Mouse (Mus musculus): ENCODE results near the gene Col4a6. TPM values are rescaled to one million over a fixed set of nuclear protein-coding genes. Genes with fewer than 3 reads are reported as not detected.

Col4a6 gene
- polyA plus RNA-seq, 1 experiment, result 1.5 TPM

DNA sequence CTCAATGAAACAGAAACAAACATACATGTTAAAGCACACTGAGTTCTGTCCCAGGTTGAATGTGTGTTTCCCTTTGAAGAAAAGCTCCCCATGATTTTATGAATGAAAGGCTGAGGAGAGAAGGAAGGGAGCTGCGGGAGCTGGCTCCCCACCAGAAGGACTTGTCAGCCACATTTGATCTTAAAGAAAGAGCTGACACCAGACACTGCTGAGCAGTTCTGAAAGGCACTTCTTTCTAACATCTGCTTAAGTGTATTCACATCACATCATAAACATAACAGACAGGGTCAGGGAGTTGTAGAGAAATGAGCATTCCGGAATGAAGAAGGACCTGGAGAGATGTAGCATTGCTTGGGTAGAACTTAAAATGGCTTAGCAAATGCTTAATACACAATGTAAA lies 132.5 kb downstream of the Col4a6 start:
- Histone ChIP-seq H3K4me3 (ENCODE audit: control insufficient read depth, low read depth, low read length) (no peak overlapping the region), H3K27me3 (ENCODE audit: control insufficient read depth, insufficient read depth, low read length) (no peaks in the 10 kb centered on the region), H3K36me3 (ENCODE audit: control insufficient read depth, insufficient read depth, low read length) (no peaks in the 10 kb centered on the region), H3K27ac (ENCODE audit: control insufficient read depth, insufficient read depth, low read depth, low read length) (no peak overlapping the region), H3K4me1 (ENCODE audit: control insufficient read depth, insufficient read depth, low read length) (no peaks in the 10 kb centered on the region)
- TF ChIP-seq CTCF (IDR thresholded peaks at IDR 0.05; ENCODE audit: control insufficient read depth, insufficient read depth, insufficient replicate concordance, low read depth, low read length) (no peak), POLR2A (IDR thresholded peaks at IDR 0.05; ENCODE audit: control insufficient read depth, low read depth, low read length) (no peak)

DNA sequence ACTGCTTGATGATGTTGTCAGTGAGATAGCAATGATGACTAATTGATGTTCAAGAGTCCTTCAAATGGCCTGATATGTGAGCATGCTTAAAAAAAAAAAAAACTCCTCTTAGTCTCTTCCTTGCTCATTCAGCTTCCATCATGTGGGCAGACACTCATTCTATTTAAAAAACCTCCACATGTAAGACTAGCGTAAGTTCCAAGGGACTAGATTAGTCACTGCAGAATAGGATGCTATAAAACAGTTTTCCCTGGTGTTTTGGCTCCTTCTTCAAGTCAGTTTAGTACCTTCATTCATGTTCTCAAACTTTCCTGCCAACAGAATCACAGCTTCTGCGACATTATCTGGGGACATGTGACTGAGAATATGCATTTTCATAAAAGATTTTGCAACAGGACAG lies 145.8 kb downstream of the Col4a6 start:
- H3K4me3 ChIP-seq (ENCODE audit: control insufficient read depth, low read depth, low read length), result no peak overlapping the region
- no peaks in the 10 kb centered on the region for H3K4me1 ChIP-seq (ENCODE audit: control insufficient read depth, insufficient read depth, low read length)
- no peaks in the 10 kb centered on the region for H3K36me3 ChIP-seq (ENCODE audit: control insufficient read depth, insufficient read depth, low read length)
- H3K27me3 ChIP-seq (ENCODE audit: control insufficient read depth, insufficient read depth, low read length), result no peaks in the 10 kb centered on the region
- no peak overlapping the region for H3K27ac ChIP-seq (ENCODE audit: control insufficient read depth, insufficient read depth, low read depth, low read length)
- TF ChIP-seq POLR2A (IDR thresholded peaks at IDR 0.05; ENCODE audit: control insufficient read depth, low read depth, low read length), result no peak
- TF ChIP-seq CTCF (IDR thresholded peaks at IDR 0.05; ENCODE audit: control insufficient read depth, insufficient read depth, insufficient replicate concordance, low read depth, low read length), result no peak

DNA sequence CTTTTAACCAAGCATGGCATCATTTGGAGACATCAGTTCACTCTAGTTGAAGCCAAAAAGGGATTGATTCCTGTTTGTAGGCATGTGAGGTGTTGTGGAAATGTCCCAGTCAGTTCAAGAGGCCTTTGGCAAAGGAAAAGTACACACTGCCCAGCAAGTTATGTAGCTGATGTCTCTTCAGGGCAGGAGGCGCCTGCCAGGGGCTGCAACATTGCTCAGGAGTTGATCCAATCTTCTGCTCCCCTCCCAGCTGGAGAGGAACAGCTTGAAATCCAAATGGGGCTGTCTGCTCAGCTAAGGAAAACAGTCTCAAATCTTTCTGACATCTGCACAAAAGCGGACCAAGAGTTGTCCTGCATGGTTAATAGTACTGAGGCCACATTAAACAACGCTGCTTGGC lies 149.7 kb downstream of the Col4a6 start:
- Histone ChIP-seq H3K27ac (ENCODE audit: control insufficient read depth, insufficient read depth, low read depth, low read length) (no peak overlapping the region), H3K27me3 (ENCODE audit: control insufficient read depth, insufficient read depth, low read length) (no peaks in the 10 kb centered on the region), H3K4me1 (ENCODE audit: control insufficient read depth, insufficient read depth, low read length) (no peaks in the 10 kb centered on the region), H3K4me3 (ENCODE audit: control insufficient read depth, low read depth, low read length) (no peak overlapping the region), H3K36me3 (ENCODE audit: control insufficient read depth, insufficient read depth, low read length) (no peaks in the 10 kb centered on the region)
- TF ChIP-seq POLR2A (IDR thresholded peaks at IDR 0.05; ENCODE audit: control insufficient read depth, low read depth, low read length), result no peak
- no peak for TF ChIP-seq CTCF (IDR thresholded peaks at IDR 0.05; ENCODE audit: control insufficient read depth, insufficient read depth, insufficient replicate concordance, low read depth, low read length)

DNA sequence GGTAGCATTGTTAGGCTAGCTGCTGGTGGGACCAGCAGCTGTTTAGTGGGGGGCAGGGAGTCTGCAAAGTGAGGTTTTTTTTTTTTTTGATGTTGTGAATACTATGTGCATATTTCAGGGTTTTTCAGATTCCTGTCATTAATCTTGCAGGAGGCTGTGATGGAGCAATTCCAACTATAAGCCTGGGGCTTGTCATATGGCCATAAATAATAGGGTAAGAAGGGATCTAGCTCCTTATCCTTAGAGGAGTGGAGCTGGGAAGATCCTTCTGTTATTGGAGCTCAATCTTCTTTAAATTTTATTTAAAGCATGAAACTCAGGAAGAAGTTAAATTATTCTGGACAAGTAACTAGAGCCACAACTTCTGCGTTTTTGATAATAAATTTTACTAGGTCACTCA lies 157.7 kb downstream of the Col4a6 start:
- no peak overlapping the region for H3K4me3 ChIP-seq (ENCODE audit: control insufficient read depth, low read depth, low read length)
- H3K27me3 ChIP-seq (ENCODE audit: control insufficient read depth, insufficient read depth, low read length), result no peaks in the 10 kb centered on the region
- H3K4me1 ChIP-seq (ENCODE audit: control insufficient read depth, insufficient read depth, low read length), result no peaks in the 10 kb centered on the region
- H3K27ac ChIP-seq (ENCODE audit: control insufficient read depth, insufficient read depth, low read depth, low read length), result no peak overlapping the region
- TF ChIP-seq POLR2A (IDR thresholded peaks at IDR 0.05; ENCODE audit: control insufficient read depth, low read depth, low read length) (no peak), CTCF (IDR thresholded peaks at IDR 0.05; ENCODE audit: control insufficient read depth, insufficient read depth, insufficient replicate concordance, low read depth, low read length) (no peak)
- H3K36me3 ChIP-seq (ENCODE audit: control insufficient read depth, insufficient read depth, low read length), result no peaks in the 10 kb centered on the region

DNA sequence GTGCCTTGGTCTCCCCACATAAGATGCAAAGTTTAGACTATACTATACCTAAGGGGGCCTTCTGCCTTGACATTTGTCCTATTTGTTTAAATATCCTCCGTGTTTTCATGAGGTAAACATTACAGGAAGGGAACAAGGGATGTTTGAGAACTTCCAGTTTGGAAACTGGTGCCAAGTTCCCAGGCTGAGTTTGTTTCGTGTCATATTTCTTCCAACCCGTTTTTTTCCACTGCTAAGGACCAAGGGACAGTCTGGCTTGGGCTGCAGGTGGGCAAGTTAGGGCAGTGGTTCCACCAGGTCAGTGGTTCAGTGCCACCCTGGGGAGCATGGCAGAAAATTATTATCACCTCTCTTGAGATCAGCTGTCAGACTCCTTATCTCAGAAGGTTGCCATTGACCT lies 158.1 kb downstream of the Col4a6 start:
- H3K4me3 ChIP-seq (ENCODE audit: control insufficient read depth, low read depth, low read length), result no peak overlapping the region
- TF ChIP-seq POLR2A (IDR thresholded peaks at IDR 0.05; ENCODE audit: control insufficient read depth, low read depth, low read length) (no peak), CTCF (IDR thresholded peaks at IDR 0.05; ENCODE audit: control insufficient read depth, insufficient read depth, insufficient replicate concordance, low read depth, low read length) (no peak)
- no peaks in the 10 kb centered on the region for H3K27me3 ChIP-seq (ENCODE audit: control insufficient read depth, insufficient read depth, low read length)
- H3K36me3 ChIP-seq (ENCODE audit: control insufficient read depth, insufficient read depth, low read length), result no peaks in the 10 kb centered on the region
- no peaks in the 10 kb centered on the region for H3K4me1 ChIP-seq (ENCODE audit: control insufficient read depth, insufficient read depth, low read length)
- no peak overlapping the region for H3K27ac ChIP-seq (ENCODE audit: control insufficient read depth, insufficient read depth, low read depth, low read length)

DNA sequence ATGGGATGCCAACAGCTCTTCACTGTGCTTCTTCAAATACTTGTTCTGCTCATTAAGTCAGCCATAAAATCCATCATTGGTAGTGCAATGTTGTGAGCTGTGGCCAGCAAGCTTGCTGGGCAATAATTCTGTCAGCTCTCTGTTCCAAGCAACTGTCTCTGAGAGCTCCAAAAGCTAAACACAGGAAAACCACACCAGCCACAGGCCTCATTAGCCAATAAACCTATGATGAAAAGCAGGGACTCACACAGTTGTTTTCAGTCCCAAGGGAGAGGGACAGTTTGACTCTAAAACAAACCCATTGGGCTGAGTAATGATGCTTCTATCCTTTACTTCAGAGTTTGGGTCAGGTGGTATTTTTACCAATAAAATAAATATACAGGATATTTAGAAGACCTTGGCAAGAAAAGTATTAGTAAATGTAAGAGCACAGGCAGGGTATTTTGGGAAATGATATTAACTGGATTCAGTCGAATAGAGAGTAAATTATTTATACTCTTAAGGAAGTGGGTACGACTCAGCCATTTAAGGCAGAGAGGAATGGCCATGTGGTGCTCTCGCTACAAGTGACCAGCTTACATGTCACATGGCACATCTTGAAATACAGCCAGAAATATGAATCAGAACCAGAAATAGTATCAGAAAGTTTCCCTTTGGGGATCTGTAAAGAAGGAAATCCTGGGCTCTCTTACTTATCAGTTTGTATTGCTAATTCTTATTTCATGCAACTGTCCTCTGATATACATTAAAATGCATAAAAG lies 181.0 kb downstream of the Col4a6 start:
- Histone ChIP-seq H3K27ac (ENCODE audit: control insufficient read depth, insufficient read depth, low read depth, low read length) (no peak overlapping the region), H3K36me3 (ENCODE audit: control insufficient read depth, insufficient read depth, low read length) (no peaks in the 10 kb centered on the region), H3K27me3 (ENCODE audit: control insufficient read depth, insufficient read depth, low read length) (no peaks in the 10 kb centered on the region), H3K4me3 (ENCODE audit: control insufficient read depth, low read depth, low read length) (no peak overlapping the region), H3K4me1 (ENCODE audit: control insufficient read depth, insufficient read depth, low read length) (no peaks in the 10 kb centered on the region)
- TF ChIP-seq POLR2A (IDR thresholded peaks at IDR 0.05; ENCODE audit: control insufficient read depth, low read depth, low read length), result no peak

DNA sequence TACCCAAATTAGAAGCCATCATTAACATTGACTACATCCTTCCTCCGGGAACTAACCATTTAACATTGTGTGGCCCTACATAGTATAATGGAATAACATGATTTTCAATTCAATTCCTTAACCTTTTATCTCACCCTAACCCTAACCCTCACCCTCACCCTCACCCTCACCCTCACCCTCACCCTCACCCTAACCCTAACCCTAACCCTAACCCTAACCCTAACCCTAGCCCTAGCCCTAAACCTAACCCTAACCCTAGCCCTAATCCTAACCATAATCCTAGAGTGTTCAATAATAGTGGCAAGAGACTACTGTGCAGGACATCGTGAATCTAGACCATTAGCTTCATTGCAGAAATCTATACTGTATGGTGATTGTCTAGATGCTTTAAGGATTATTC lies 197.5 kb downstream of the Col4a6 start:
- H3K36me3 ChIP-seq (ENCODE audit: control insufficient read depth, insufficient read depth, low read length), result no peaks in the 10 kb centered on the region

More for the DNA sequence above, 197.5 kb downstream of the Col4a6 start:
- H3K27me3 ChIP-seq (ENCODE audit: control insufficient read depth, insufficient read depth, low read length), result no peaks in the 10 kb centered on the region
- TF ChIP-seq CTCF (IDR thresholded peaks at IDR 0.05; ENCODE audit: control insufficient read depth, insufficient read depth, insufficient replicate concordance, low read depth, low read length), result no peak
- TF ChIP-seq POLR2A (IDR thresholded peaks at IDR 0.05; ENCODE audit: control insufficient read depth, low read depth, low read length), result no peak
- no peaks in the 10 kb centered on the region for H3K4me1 ChIP-seq (ENCODE audit: control insufficient read depth, insufficient read depth, low read length)
- H3K4me3 ChIP-seq (ENCODE audit: control insufficient read depth, low read depth, low read length), result no peak overlapping the region
- H3K27ac ChIP-seq (ENCODE audit: control insufficient read depth, insufficient read depth, low read depth, low read length), result no peak overlapping the region
